Mouse (Mus musculus) adipocyte (in vitro differentiated cells): ENCODE results near the gene Fam3b.
A peak's percentile ranks its signal among the peaks of the same experiment; 100 is the strongest.

ENCODE experiments used
- DNase-seq: peaks from one replicate; pipeline ENCODE4 v3.0.0-alpha.2; 2016; ENCODE audit warnings: low spot score

Fam3b gene

GRCm38 (mm10) chr16:97478655-97479054 is 36.0 kb downstream of the Fam3b start:
- no peak for DNase-seq

GRCm38 (mm10) chr16:97476524-97476923 is 38.1 kb downstream of the Fam3b start:
- no peak for DNase-seq

- DNase-seq, result peak; percentile 54
Measured at GRCm38 (mm10) chr16:97475581-97475980, 39.0 kb downstream of the Fam3b start.

GRCm38 (mm10) chr16:97474671-97475070 is 39.9 kb downstream of the Fam3b start:
- no peak for DNase-seq

- no peak for DNase-seq
Measured at GRCm38 (mm10) chr16:97467993-97468791, 46.4 kb downstream of the Fam3b start.

- DNase-seq, result no peak
Measured at GRCm38 (mm10) chr16:97467472-97467871, 47.1 kb downstream of the Fam3b start.

GRCm38 (mm10) chr16:97466182-97466957 is 48.2 kb downstream of the Fam3b start:
- peak; percentile 32 for DNase-seq

GRCm38 (mm10) chr16:97462481-97463181 is 52.0 kb downstream of the Fam3b start, which contains the start of gene Mx1:
Gene Mx1, minus strand, starts transcription at chr16:97462907.
- DNase-seq, result peak; percentile 17

GRCm38 (mm10) chr16:97461271-97461670 is 53.3 kb downstream of the Fam3b start:
- no peak for DNase-seq

GRCm38 (mm10) chr16:97459831-97460230 is 54.8 kb downstream of the Fam3b start:
- DNase-seq, result no peak

GRCm38 (mm10) chr16:97447386-97447785 is 67.2 kb downstream of the Fam3b start:
- no peak for DNase-seq

- peak; percentile 57 for DNase-seq
Measured at GRCm38 (mm10) chr16:97443670-97444263, 70.8 kb downstream of the Fam3b start.

GRCm38 (mm10) chr16:97441967-97442366 is 72.6 kb downstream of the Fam3b start:
- no peak for DNase-seq

- DNase-seq, result no peak
Measured at GRCm38 (mm10) chr16:97438191-97438590, 76.4 kb downstream of the Fam3b start.

- no peak for DNase-seq
Measured at GRCm38 (mm10) chr16:97437448-97438056, 77.1 kb downstream of the Fam3b start.

- DNase-seq, result no peak
Measured at GRCm38 (mm10) chr16:97434206-97434605, 80.4 kb downstream of the Fam3b start.

GRCm38 (mm10) chr16:97431328-97431727 is 83.3 kb downstream of the Fam3b start:
- DNase-seq, result peak; percentile 88

- no peak for DNase-seq
Measured at GRCm38 (mm10) chr16:97430091-97430490, 84.5 kb downstream of the Fam3b start.

GRCm38 (mm10) chr16:97428026-97428425 is 86.6 kb downstream of the Fam3b start:
- DNase-seq, result no peak

GRCm38 (mm10) chr16:97423627-97424026 is 91.0 kb downstream of the Fam3b start:
- DNase-seq, result no peak

- no peak for DNase-seq
Measured at GRCm38 (mm10) chr16:97421671-97422070, 92.9 kb downstream of the Fam3b start.
